Mouse (Mus musculus) adrenal gland, postnatal 10 days (tissue): ENCODE measurements around the gene Dcaf12. TPM values are rescaled to one million over a fixed set of nuclear protein-coding genes. Genes with fewer than 3 reads are reported as not detected.

Source experiments
- DNase-seq: peaks from one replicate; pipeline ENCODE4 v3.0.0; 2021; ENCODE audit warnings: mixed read lengths
- long read RNA-seq, 2 experiments: library from polyadenylated mRNA; stranded (forward); transcript quantifications; one replicate each; pipeline ENCODE4 v2.0.0; 2021
- total RNA-seq, 2 experiments: library from RNA; stranded (reverse); gene quantifications; 2 replicates each; pipeline ENCODE4 v1.2.3; 2021

The Dcaf12 gene
- total RNA-seq: 10 to 100 TPM; 47.2 to 51.8 TPM
- long read RNA-seq, experiment 1, transcript Dcaf12-201 (9 exons, 3,442 nt): major isoform, 52 of 75 reads
- long read RNA-seq, experiment 1, partial matches to known transcripts: 22 of 75 reads
- long read RNA-seq, experiment 1, other reads (novel, unspliced or antisense): 1 of 75 reads
- long read RNA-seq, experiment 2, transcript Dcaf12-201 (9 exons, 3,442 nt): major isoform, 42 of 48 reads
- long read RNA-seq, experiment 2, partial matches to known transcripts: 2 of 48 reads
- long read RNA-seq, experiment 2, other reads (novel, unspliced or antisense): 4 of 48 reads

DNA sequence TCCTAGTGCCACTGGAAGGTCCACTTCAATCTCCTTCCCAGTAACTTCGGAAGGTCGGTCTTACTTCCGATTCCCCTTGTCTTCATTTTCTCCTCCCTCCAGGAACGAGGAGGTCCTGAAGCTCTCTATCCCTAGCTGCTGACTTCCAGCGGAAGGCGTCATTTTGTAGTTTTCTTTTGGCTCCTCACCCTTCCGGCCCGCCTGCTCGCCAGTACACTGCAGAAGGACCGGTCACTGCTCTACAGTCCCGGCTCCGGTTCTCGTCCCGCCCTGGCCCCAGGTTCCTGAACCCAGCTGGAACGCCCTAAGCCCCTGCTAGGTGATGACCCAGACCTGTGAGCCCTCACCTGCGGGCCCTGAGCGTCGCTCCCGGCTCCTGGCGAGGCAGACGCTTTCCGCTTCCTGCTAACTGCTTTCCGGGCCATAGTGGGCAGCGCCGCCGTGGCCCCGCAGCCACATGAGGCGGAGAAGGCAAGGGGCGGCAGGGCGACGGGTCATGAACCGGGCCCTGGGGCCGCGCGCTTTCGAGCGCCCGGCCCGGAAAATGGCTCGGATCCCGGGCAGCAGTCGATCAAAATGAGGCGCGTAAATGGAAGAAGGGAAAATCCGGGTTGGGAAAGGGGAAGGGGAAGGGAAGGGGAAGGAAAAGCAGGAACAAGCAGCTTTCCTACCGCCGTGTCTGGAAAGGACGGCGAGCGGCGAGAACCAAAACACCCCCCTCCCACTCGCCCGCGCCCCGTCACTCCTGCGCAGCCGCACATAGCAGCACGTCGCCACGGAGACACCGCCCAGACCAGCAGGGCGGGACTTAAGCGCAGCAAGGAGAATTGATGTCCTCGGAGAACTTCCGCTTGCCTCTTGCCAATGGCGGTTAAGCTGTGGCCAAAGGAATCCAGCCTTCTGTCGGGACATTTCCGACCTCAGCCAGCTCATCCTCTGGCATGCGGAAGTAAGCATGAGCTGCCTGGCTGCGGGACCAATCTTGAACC, at the start of gene Dcaf12:
Dcaf12 (minus strand) TSS at position 749 of the 989 bp plus-strand sequence.
- DNase-seq: peak; percentile 96

DNA sequence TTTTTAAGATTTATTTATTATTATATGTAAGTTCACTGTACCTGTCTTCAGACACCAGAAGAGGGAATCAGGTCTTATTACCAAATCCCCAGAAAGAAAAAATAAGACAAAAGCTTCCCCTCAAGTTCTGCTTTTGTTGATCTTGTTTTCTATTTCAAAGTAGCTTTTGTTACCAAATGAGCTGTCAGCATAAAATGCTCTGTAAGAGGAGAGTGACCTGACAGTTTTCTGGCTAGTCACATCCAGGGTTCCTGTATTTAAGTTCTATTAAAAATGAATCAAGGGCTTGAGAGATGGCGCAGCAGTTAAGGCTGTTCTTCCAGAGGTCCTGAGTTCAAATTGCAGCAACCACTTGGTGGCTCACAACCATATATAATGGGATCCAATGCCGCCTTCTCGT, 46.4 kb upstream of the Dcaf12 start:
- DNase-seq: no peak

DNA sequence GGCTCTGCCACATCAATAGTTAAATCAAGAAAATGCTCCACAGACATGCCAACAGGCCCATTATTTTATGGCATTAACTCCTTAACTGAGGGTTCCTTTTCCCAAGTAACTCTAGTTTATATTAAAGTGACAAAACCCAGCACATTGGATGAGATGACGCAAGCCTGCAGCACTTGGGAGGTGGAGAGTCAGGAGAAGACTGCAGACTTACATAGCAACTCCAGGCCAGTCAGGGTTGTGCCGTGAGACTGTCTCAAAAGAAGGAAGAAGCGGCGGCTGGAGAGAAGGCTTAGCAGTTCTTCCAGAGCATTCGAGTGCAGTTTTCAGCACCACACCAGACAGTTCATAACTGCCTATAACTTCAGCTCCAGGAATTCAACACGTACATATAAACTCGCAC, 44.7 kb upstream of the Dcaf12 start:
- DNase-seq: no peak

DNA sequence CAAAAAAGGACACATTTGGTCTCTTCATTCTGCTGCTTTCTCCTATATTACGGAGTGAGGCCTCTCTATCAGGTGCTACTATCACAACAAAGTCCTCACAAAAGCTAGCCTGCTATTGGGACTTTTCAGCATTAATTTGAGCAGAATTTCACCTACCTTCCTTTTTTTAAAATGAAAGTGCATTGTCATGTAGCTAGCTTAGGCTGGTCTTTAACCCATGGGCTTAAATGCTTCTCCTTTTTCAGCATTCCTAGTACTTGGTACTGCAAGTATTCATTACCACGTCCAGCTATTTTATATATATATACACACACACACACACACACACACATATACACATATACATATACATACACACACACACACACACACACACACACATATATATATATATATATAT, 44.0 kb upstream of the Dcaf12 start:
- DNase-seq: no peak

DNA sequence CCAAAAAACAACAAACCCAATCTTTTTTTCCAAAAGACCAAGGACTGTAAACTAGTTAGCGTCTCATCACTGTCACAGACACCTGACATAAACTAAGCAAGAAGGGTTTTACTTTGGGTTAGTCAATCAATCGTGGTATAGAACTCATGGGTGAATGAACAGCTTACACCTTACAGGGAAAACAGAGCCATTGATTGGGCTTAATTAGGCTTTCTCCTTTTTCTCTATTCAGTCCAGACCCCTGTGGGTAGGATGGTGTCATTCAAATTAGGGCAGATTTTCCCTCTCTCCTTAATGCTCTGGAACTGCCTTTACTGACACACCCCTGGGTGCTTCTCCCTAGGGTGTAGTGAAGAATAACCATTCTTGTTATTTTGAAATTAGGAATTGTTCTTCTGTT, 42.5 kb upstream of the Dcaf12 start:
- DNase-seq: no peak

GRCm38 (mm10) chr4:41353265-41353664, 38.6 kb upstream of the Dcaf12 start:
- DNase-seq: no peak

- no peak for DNase-seq
These were observed 38.1 kb upstream of the Dcaf12 start for GRCm38 (mm10) chr4:41352758-41353157.

DNA sequence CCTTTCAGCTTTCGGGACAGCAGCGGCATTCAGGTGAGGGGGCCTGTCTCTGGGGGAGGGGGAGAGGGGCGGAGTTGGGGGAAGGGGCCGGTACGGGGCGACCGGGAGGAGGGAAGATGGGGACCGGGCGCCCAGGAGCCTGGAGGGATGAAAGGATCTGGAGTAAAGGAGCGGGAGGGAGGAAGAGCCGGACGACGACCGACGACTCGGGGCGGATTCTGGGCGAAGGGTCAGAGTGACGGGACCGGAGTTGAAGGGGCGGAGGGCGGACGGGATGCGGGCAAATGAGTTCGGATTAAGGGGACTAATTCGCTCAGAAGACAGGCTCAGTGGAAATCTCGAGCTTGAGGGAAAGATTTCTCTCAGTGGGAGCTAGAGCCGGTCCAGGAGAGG, 34.5 kb upstream of the Dcaf12 start:
- DNase-seq: no peak

- peak; percentile 96 for DNase-seq
These were observed 34.0 kb upstream of the Dcaf12 start, which contains the start of gene Ubap1 for GRCm38 (mm10) chr4:41348584-41349198. Gene Ubap1 (plus strand): TSS chr4:41348996.

- no peak for DNase-seq
These were observed 33.1 kb upstream of the Dcaf12 start for GRCm38 (mm10) chr4:41347839-41348238.

DNA sequence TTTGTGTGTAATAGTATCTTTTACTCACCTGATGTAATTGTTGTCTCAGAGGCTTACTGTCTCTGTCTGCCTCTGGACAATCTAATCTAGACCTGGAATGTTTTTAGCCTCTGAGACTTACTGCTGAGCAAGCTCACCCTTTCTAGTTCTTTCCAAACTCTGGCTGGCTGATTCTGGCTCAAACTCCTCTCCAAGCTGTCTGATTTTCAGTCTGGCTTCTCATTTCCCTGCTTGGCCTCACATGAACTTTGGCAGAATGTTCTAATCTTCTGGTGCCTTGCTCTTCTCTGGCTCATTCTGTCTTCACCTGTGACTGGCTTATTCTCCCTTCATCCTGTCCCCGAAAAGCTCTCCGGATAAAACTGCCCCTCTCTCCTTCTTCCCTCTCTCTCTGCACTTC, 31.3 kb upstream of the Dcaf12 start:
- peak; percentile 8 for DNase-seq

DNA sequence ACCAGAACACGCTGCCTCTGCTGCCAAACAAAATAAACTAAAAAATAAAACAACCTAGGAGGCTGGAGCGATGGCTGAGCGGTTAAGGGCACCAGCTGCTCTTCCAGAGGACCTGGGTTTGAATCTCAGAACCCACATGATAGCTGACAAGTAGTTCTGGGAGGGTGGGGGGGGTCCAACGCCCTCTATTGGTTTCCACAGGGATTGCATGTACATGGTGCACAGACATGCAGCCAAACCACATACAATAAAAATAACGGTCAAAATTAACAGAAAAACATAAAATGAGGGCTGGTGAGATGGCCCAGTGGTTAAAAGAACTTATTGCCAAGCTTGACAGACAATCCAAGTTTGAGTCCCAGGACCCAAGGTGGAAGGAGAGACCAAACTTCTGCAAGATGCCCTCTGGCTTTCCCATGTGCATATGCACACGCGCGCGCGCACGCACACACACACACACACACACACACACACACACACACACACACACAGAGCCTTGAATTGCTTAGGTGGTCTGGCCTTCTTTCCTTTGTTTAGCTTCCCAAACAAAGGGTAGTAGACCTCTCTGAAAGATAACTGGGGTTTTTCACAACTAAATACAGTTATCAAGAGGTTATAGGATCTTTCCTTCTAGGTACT, 26.3 kb upstream of the Dcaf12 start:
- no peak for DNase-seq

GRCm38 (mm10) chr4:41336546-41336945, 21.9 kb upstream of the Dcaf12 start:
- DNase-seq: no peak

- no peak for DNase-seq
These were observed 17.2 kb upstream of the Dcaf12 start for GRCm38 (mm10) chr4:41331698-41332421.

- no peak for DNase-seq
These were observed 16.4 kb upstream of the Dcaf12 start for GRCm38 (mm10) chr4:41331085-41331484.

- no peak for DNase-seq
These were observed 14.8 kb upstream of the Dcaf12 start for GRCm38 (mm10) chr4:41329481-41329880.

DNA sequence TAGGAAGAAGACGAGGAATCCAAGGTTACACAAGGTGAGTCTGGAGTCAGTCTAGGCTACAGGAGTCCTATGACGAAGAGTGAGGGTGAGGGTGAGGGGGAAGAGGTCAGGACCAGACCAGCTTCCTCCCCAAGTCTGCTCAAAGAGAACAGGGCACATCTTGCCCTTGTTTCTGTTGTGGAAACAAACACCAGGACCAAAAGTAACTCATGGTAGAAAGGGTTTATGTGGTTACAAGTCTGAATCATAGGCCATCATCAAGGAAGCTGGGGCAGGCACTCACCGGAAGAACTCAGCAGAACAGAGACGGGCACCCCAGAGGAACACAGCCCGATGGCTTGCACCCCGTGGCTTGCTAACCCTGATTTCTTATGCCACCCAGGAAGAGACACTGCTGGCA, 12.2 kb upstream of the Dcaf12 start:
- DNase-seq: no peak

GRCm38 (mm10) chr4:41320971-41321370, 6.3 kb upstream of the Dcaf12 start:
- DNase-seq: no peak

- no peak for DNase-seq
These were observed 3.6 kb upstream of the Dcaf12 start for GRCm38 (mm10) chr4:41318267-41318666.

DNA sequence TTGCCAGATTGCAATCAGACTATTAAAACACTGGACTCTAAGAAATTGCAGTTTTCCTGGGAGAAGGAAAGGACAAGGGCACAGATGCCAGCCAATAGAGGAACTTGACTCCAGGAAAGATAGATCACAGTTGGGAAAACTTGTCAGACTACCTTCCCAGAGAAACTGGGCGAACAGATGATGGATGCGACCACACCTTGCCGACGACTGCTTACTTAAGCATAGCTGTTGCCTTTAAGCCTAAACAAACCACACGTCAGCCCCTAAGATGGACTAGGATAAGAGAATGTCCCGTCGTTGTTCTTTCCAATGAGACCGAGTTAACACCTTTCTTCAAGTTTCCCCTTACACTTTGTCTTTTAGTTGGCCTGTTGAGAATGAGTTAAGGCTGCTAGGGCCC, 484 bp upstream of the Dcaf12 start:
- DNase-seq: peak; percentile 15

DNA sequence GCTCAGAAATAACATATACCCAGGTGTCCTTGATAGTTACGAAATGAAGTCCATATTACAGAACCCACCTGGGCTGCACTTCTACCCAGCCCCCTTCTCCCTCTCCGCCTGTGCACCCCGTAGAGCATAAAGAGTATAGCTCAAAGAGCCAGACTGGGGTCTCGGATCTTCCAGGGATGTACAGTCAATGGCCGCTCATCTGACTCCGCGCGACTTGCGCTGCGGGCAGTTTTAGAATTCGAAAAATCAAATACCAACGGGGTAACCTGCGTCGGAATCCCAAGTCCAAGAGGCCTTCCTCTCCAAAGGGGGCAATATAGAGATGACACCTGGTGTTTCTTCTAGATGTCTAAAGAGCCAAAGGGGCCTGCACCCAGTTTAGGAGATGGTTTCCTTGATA, 967 bp downstream of the Dcaf12 start:
- no peak for DNase-seq
